1 mouse cellular context compared by ENCODE assay signal in the genomic region with DNA sequence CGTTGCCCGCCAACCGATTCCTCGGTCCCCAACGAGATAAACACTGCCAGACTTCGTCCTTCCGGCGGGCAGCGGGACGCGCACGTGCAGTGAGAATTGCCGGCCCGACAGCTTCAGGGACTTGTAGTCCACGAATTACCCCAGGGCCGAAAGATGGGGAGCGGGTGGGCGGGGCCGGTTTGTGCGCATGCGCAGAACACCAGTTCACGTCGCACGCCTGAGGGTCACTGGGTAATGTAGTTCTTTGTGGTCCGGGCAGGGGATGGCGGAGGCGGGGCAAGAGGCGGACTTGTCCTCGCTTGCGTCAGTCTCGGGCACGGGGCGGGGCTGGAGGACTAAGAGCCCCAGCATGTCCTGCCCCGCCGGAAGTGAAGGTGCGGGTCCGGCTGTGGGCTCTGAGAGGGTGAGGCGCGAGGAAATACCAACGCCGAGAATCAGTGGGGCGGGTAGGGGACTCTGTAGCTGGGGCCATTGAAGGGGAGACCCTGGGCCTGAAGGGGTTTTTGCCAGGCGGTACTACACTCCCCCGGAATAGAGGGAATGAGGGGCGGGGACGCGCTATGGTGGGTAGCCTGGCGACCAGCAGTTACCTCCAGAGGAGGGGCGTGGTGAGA.
TF ChIP-seq lines count a peak whose summit lies in the region.

Gene Klhdc3 (minus strand): TSS at position 155 of the 614 bp plus-strand sequence.

TF ChIP-seq in CH12.LX, 34 proteins besides CTCF, POLR2A, EP300 and RAD21 (continued from another document):
- peak; percentile 87 for TF ChIP-seq BHLHE40 (IDR thresholded peaks at IDR 0.05; ENCODE audit: low read depth, low read length)
